Mouse (Mus musculus) cerebellum, adult 11-12 months (tissue): Measurements from ENCODE around the gene Sipa1l3.

Experiments used
- DNase-seq: peaks from one replicate; pipeline ENCODE4 v3.0.0; 2022

Sipa1l3 gene

DNA sequence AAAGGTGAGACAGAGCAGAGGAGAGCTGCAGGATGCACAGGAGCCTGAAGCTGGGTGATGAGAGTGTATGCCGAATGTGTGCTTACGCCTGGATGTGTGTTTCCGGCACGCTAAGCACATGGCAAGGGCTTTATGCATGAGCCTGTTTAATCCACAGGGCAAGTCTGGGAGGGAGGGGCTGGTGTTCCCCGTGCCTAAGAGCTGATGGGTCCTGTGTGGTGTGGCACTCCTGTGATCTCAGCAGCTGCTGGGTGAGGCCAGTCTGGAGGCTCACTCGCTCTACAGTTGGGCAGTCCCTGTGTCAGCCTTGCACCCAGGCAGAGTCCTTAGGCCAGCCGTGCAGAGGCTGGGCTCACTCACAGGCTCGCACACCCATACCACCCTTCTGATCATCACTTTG is 108.0 kb downstream of the Sipa1l3 start:
- DNase-seq: no peak

GRCm38 (mm10) chr7:29406855-29407254 is 111.6 kb downstream of the Sipa1l3 start:
- DNase-seq: no peak

- no peak for DNase-seq
These were observed 114.3 kb downstream of the Sipa1l3 start for GRCm38 (mm10) chr7:29404126-29404525.

- DNase-seq: no peak
These were observed 116.4 kb downstream of the Sipa1l3 start for GRCm38 (mm10) chr7:29402015-29402414.

DNA sequence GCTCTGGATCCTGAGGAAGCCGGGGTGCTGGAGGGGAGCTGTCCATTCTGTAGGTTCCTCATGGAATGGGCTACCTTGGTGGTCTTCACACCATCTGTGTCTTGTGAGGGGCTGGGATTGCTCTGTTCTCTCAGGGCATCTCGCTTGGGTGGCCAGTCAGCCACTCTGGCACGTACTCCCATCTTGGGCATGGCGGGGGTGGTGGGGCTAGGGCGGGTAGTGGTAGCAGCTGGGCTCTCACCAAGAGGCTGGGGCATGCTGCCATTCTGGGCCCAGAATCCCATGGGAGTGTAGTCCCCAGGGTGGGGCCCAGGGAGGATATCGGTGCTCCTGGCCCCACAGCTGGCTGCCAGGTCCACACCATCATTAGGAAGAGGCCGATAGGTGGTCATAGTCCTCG is 118.0 kb downstream of the Sipa1l3 start:
- no peak for DNase-seq

GRCm38 (mm10) chr7:29399056-29399455 is 119.4 kb downstream of the Sipa1l3 start:
- no peak for DNase-seq

GRCm38 (mm10) chr7:29397486-29397885 is 121.0 kb downstream of the Sipa1l3 start:
- DNase-seq: peak; percentile 55

DNA sequence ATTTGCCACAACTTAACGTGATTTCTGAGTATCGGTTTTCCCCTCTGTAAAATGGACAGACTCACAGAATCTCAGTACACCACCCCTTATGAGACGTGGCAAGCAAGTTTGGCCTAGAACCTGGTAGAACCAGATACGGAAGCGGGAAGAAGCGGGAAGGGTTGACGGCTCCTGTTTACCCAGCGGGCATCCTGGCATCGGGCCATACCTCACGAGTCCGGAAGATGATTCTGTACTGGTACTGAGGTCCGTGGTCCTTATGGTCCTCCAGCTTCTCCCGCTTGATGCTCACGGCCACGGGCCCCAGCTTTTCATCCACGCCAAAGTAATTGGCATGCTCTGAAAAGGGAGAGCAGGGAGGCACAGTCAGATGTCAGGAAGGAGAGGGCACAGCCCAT is 121.5 kb downstream of the Sipa1l3 start:
- peak; percentile 82 for DNase-seq

GRCm38 (mm10) chr7:29396216-29396942 is 122.1 kb downstream of the Sipa1l3 start:
- peak; percentile 76 for DNase-seq

DNA sequence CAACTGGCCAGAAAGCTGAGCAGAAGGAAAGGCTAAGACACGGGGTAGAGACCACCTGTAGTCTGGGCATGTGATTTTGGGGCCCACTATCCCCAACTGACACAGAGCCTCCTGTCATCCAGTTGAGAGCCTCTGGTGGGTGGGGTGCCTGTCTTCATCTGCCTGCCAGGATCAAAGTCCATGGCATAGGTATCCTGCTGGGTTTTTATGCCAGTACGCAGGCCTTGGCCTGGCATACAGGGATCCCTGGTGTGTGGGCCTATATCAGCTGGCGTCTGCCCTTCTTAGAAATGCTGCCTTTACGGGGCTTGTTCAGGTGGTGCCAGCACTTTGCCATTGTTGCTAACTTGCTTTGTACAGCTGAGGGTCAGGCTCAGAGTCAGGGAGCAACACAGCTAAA is 123.3 kb downstream of the Sipa1l3 start:
- DNase-seq: no peak

- DNase-seq: peak; percentile 98
These were observed 125.1 kb downstream of the Sipa1l3 start for GRCm38 (mm10) chr7:29393292-29393691.

DNA sequence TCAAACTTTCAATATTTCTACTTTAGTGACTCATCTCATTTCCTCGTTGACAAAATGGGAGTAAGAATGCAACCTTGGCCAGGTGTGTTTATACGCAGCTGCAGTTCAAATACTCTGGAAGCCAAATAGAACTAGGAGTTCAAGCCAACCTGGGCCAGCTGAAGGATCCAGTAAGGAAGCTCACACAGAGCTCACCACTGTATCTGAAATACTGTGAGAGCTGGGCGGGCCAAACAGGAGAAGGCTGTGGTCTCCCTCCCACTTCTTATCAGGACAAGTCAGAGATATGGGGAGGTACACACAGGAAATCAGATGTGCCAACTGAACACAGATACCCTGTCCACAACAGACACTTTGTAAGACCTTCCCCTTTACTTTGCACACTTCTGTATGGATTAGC is 125.6 kb downstream of the Sipa1l3 start:
- DNase-seq: no peak

DNA sequence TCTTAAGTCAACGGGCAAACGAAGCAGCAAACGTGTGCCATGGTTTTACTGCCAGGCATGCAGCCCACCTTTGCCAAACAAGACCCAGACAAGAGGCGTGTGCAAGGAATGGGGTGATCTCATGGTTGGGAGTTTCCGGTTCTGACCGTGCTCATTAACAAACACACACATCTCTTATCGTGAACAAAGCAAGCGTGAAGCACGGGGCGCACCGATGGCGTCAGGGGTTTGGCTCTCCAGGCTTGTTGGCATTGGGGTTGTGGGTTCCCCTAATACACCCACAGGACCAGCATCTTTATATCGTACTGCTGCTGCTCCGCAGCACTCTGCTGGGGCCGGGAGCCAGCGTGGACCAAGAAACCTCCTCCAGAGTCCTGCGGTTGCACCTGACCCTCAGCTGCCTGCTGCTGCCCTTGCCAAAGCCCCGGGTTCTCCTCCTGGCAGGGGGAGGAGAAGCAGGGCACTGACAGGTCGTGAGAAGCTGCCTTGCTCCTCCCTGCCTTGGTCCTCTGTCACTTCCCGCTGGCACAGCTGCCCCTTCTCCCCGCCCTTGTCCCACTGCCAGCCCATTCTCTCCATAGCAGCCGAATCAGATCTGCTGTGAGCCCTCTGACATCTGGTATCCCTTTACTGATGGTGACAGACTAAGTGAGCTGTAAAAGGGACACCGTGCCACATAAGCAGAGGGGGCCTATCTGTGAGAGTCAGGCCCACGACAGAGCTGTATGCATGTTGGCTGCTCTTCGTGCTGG is 126.5 kb downstream of the Sipa1l3 start:
- DNase-seq: no peak

- no peak for DNase-seq
These were observed 127.2 kb downstream of the Sipa1l3 start for GRCm38 (mm10) chr7:29391112-29391760.

- no peak for DNase-seq
These were observed 128.2 kb downstream of the Sipa1l3 start for GRCm38 (mm10) chr7:29390234-29390633.

DNA sequence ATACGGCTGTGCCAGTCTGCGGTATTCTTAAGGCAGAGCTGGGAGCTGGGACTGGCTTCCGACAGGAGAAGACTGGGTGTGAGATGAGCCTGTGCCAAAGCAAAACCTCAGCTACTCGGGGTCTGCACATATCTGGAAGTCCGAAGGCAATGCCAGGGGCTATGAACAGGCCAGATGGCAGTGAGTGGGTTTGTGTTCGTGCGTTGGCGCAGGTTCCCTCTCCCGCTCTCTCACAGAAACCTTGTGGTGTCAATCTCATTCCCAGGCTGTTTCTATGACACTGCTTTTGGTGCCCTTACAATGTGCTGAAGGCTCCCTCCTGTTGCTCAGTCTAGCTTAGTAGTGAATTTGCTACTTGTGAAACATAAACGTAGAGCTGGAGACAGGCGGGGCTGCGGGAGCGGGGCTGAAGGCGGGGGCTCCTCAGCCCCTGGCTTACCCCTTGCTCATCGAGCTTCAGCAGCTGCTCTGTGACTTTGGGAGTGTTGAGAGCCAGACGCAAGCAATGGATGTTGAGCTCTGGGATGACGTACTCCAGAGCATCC is 130.8 kb downstream of the Sipa1l3 start:
- no peak for DNase-seq

DNA sequence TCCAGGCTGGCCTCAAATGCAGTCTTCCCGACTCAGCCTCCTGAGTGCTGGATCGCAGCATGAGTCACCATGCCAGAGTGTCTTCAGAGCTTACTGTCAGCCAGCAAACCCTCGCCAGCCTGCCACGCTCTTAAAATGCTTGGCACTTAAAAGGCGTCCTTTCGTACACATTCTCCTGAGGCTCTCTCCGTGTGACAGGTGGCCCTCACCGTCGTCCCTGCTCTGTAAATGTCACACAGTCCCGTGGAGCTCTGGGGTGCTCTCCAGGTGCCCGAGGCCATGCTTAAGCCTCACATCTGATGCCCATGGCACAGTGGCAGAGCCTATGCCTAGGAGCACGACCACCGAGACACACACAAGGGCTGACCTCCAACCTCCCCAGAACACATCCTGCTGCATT is 132.1 kb downstream of the Sipa1l3 start:
- DNase-seq: no peak

- no peak for DNase-seq
These were observed 132.7 kb downstream of the Sipa1l3 start for GRCm38 (mm10) chr7:29385791-29386190.

- peak; percentile 72 for DNase-seq
These were observed 135.2 kb downstream of the Sipa1l3 start for GRCm38 (mm10) chr7:29383255-29383654.

GRCm38 (mm10) chr7:29381466-29382040 is 136.9 kb downstream of the Sipa1l3 start:
- no peak for DNase-seq

GRCm38 (mm10) chr7:29374054-29374453 is 144.4 kb downstream of the Sipa1l3 start:
- DNase-seq: no peak

GRCm38 (mm10) chr7:29372123-29372522 is 146.3 kb downstream of the Sipa1l3 start:
- DNase-seq: no peak

GRCm38 (mm10) chr7:29370031-29370430 is 148.4 kb downstream of the Sipa1l3 start:
- DNase-seq: no peak
